Mouse (Mus musculus): ENCODE data around the gene 2210407C18Rik. TPM values are rescaled to one million over a fixed set of nuclear protein-coding genes. Genes with fewer than 3 reads are reported as not detected.

2210407C18Rik gene
- not detected for total RNA-seq (2022)

DNA sequence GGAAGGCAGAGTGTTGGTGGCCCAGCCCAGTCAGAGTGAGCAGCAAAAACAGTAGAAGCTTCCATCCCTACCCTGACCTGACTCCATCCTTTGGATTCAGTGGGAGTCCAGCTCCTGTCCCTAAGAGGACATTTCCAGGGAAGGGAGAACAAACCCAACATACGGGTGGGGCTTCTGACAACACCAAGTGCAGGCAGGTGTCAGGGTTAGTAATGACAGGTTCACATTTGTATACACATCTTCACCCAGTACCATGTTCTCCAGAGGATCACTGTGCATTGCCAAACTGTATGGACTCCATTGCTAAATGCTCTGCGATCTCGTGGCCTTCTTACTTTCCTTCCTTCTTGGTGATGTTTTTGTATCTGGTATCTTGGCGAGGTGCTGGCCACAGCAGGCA is at the start of gene 2210407C18Rik:
Gene 2210407C18Rik (minus strand): TSS at position 101 of the 400 bp plus-strand sequence.
- no peak for DNase-seq (ENCODE audit: low spot score in 2 of 2)

- no peak for DNase-seq (ENCODE audit: low spot score in 2 of 2)
Observed at GRCm38 (mm10) chr11:58658596-58658995, 42.7 kb upstream of the 2210407C18Rik start, which contains the start of gene Olfr322. Gene Olfr322, plus strand, starts transcription at chr11:58658782.

DNA sequence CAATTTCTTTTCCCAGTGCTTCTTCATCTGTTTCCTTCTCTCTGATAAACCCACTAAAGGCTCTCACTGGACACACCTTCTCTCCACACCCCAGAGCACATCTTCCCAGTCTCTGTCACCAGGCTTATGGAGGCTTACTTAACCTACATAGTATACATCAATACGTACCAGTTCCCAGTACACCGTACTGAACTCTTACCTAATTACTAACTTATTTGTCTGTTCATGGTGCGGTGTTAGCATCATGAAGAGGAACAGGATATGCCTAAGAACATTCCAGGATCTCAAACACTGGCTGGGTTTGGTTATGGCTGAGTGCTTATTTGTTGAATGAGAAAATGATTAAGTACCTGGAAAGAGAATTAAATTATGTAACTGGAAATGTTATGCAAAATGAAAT is 39.3 kb upstream of the 2210407C18Rik start:
- DNase-seq (ENCODE audit: low spot score in 2 of 2) = no peak

- DNase-seq (ENCODE audit: low spot score in 2 of 2) = peak in 1 of 2 experiments; percentile 18
Observed at GRCm38 (mm10) chr11:58643350-58643749, 27.5 kb upstream of the 2210407C18Rik start.

- no peak for DNase-seq (ENCODE audit: low spot score in 2 of 2)
Observed at GRCm38 (mm10) chr11:58641638-58642358, 25.9 kb upstream of the 2210407C18Rik start.

DNA sequence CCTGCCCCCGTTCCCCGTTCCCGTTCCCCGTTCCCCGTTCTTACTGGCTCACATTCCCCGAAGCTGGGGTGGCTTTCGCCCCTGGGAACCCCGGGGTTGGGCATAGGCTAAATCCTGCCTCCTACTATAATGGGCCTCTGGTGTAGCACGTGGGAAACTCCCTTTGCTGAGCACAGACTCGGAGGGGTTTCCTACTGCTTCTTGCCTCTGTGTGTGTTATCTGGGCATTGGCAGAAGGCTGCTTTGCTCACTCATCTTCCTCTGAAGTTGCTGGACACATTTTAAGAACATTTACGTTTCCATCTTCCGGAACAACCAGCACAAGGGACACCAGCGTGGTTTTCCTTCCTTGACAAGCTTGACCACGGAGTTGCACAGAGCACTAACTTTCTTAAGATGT is 25.2 kb upstream of the 2210407C18Rik start:
- DNase-seq (ENCODE audit: low spot score in 2 of 2) = no peak

- DNase-seq (ENCODE audit: low spot score in 2 of 2) = no peak
Observed at GRCm38 (mm10) chr11:58640272-58640867, 24.5 kb upstream of the 2210407C18Rik start, which contains the start of gene Trim58. Gene Trim58, plus strand, starts transcription at chr11:58640465.

- no peak for DNase-seq (ENCODE audit: low spot score in 2 of 2)
Observed at GRCm38 (mm10) chr11:58638176-58638701, 22.4 kb upstream of the 2210407C18Rik start.

DNA sequence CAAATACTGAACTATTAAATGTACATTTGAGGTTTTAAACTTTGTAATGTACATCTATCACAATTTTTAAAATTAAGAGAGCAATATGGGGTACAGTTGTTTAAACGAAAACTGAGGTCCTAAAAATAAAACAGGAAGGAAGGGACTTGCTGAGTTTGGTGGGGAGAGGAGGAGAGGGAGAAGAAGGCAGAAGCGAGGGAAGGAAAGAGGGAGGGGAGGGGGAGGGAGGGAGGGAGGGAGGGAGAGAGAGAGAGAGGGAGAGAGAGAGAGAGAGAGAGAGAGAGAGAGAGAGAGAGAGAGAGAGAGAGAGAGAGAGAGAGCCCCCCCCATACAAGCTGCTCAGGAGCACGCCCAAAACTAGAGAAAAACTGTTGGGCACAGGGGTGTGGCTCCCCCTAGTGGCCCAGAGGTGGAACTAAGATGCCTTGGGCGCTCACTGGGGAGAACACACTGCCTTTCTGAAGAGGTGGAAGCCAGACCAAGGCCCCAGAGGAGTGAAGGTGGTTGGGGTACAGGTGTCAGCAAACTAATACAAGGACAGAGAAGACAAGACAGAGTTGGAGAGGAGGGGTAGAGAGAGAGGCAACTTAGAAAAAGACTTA is 20.6 kb upstream of the 2210407C18Rik start:
- peak; percentile 20 to 32 for DNase-seq (ENCODE audit: low spot score in 2 of 2)

DNA sequence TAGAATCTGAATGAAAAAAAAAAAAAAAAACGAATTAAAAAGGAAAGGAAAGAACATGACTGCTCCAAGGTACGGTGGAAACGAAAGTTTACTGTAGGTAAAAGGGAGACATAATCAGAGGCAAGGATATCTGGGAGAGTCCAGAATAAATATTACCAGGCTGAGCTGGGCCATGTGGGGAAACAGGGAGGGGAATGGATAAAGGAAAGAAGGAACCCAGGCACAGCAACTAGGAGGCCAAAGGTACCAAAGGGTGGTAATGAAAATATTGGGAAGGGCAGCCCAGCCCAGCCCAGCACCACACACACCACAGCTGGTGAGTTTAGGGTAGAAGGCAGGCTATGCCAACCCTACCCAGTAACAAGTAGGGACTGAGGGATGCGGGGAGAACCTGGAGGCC is 19.0 kb upstream of the 2210407C18Rik start:
- no peak for DNase-seq (ENCODE audit: low spot score in 2 of 2)

GRCm38 (mm10) chr11:58630401-58630800 is 14.5 kb upstream of the 2210407C18Rik start, which contains the start of gene Olfr323:
Gene Olfr323, minus strand, starts transcription at chr11:58630501.
- DNase-seq (ENCODE audit: low spot score in 2 of 2) = no peak

GRCm38 (mm10) chr11:58626146-58626545 is 10.3 kb upstream of the 2210407C18Rik start:
- DNase-seq (ENCODE audit: low spot score in 2 of 2) = no peak

- peak; percentile 9 to 19 for DNase-seq (ENCODE audit: low spot score in 2 of 2)
Observed at GRCm38 (mm10) chr11:58618793-58619192, 2.9 kb upstream of the 2210407C18Rik start.

DNA sequence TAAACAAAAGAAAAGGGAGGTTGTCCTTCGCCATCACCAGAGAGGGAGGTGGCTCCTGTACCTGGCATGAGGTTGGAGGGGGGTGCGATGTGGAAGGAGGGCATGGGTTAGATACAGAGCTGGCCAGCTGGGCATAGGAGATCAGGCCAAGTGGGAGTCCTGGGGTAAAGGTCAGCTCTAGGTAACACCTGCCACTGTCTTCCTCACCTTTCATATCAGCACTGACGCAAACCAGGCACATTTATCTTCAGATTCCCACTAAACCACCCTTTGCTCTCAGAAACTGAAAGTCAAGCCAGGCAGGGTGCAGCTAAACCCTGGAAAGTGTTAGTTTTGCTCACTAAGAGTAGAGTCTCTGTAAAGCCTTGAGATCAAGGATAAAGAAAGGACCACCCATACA is 2.5 kb upstream of the 2210407C18Rik start:
- no peak for DNase-seq (ENCODE audit: low spot score in 2 of 2)

- DNase-seq (ENCODE audit: low spot score in 2 of 2) = no peak
Observed at GRCm38 (mm10) chr11:58614526-58614925, 1.3 kb downstream of the 2210407C18Rik start.

- DNase-seq (ENCODE audit: low spot score in 2 of 2) = no peak
Observed at GRCm38 (mm10) chr11:58613359-58613758, 2.5 kb downstream of the 2210407C18Rik start.

DNA sequence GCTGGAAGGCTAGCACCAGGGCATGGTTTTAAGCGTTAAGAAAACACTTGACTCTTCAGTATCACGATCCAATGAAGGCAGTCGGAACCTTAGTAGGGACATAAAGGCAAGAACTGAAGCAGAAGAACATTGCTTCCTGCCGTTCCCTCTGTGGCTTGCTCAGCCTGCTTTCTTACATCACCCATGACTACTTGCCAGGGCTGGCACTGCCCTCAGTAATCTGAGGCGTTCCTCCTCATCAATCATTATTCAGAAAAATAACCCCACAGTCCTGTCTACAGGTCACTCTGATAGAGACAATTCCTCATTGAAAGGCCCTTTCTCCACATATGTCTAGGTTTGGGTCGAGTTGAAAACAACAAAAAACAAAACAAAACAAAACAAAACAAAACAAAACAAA is 8.8 kb downstream of the 2210407C18Rik start:
- no peak for DNase-seq (ENCODE audit: low spot score in 2 of 2)

DNA sequence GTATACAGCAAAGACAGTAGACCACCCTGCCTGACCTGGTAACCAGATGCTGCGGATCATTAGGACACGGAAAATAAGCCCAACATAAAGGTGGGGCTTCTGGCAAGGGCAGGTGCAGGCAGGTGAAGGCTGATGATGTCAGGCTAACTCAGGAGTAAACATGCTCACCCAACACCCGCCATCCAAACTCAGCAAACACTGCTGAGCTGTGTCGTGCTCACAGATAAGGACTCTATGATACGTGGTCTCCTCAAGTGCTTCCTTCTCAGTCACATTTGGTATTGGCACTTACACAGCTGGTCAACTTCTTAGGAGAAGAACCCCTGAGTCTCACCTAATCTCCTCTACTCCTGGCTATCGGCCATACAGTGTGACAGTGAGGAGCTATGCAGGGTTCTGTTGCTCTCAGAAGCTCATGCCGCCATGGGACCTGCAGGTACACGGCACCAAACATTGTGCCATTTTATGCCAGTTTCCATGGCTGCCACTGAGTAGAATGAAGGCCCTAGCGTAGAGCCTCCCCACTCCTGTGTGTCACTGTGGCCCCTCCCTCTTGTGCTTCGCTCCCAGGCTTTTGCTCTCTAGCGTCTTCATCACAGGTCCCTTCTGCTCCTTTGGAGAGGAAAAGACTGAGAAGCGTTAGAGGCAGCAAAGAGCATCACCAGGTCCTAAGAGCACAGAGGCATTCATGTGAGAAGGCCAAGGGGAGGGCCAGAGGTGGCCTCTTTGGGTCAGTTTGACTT is 9.5 kb downstream of the 2210407C18Rik start:
- DNase-seq (ENCODE audit: low spot score in 2 of 2) = no peak

- no peak for DNase-seq (ENCODE audit: low spot score in 2 of 2)
Observed at GRCm38 (mm10) chr11:58605228-58605627, 10.6 kb downstream of the 2210407C18Rik start.

DNA sequence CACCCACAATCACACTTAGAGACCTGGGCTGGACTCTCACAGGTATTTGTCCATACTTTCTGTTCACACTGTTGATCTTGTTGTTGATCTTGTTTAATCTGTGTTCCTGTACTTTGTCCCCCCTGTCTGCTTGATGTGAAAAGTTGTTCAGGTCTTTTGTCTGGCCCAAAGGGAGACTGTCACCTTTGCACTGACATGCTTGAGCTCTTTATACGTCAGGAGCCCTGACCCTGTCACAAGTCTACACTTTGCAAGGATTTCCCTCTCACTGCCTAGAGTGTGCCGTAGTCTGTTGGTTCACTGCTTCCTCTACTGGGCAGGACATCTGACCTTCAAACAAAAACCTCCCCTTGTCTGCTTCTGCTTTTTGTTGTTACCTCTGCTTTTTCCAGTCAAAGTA is 11.2 kb downstream of the 2210407C18Rik start:
- DNase-seq (ENCODE audit: low spot score in 2 of 2) = no peak

DNA sequence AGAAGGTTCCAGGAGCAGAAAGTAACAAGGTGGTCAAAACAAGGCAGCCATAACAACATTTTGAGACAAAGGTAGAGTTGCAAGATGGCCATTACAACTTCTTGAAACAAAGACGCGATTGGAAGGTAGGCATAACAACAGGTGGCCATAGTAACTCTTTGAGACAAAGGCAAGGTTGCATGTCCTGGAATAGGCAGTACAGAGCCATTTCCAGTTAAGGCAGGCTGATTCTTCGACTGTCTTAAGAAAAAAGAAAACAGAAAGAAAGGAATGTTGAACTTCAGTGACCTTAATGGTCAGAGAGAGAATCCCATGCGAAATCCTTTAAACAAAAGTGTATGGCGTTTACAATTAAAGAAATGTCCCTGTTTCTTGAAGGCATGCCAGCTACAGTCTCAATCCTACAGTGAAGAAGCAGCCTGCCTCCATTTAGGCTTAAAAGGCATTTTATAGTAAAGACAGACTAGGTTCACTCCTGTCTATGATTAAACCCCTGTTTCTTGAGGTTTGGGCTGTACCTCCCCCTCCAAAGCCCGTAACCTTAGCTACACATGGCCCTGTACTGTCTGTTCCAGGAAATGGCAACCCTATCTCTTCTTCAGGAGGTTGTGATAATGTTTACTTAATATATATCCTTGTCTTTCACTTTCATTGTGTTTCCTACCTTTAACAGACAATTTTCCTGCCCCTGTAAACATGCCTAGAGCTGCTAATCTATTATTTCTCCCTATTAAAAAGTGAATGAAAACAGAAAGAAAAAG is 12.9 kb downstream of the 2210407C18Rik start:
- DNase-seq (ENCODE audit: low spot score in 2 of 2) = no peak

All from layer of hippocampus, adult 8-10 months (tissue).